Mouse (Mus musculus) heart, postnatal 0 days (tissue): ENCODE results near the gene Tbc1d1.

Experiments used
- CTCF ChIP-seq: IDR thresholded peaks from 2 replicates; pipeline ENCODE4 v1.5.1; 2016; ENCODE audit warnings: antibody characterized with exemption, control low read depth, low read depth
- EP300 ChIP-seq: IDR thresholded peaks from 2 replicates; pipeline ENCODE4 v1.6.1; 2016; ENCODE audit warnings: antibody characterized with exemption, low read depth

GRCm38 (mm10) chr5:64229336-64229866, 73.3 kb downstream of the Tbc1d1 start:
- TF ChIP-seq CTCF (no peak), EP300 (no peak)
